Mouse (Mus musculus): ENCODE data around the gene Gpr162. TPM values are rescaled to one million over a fixed set of nuclear protein-coding genes. Genes with fewer than 3 reads are reported as not detected.
"Not testable (repeated sequence)": the region's sequence is repeated elsewhere in the genome, so short reads cannot be mapped to it uniquely, and the experiment has no call there.

The Gpr162 gene
- polyA plus RNA-seq, 1 experiment: 163 TPM

DNA sequence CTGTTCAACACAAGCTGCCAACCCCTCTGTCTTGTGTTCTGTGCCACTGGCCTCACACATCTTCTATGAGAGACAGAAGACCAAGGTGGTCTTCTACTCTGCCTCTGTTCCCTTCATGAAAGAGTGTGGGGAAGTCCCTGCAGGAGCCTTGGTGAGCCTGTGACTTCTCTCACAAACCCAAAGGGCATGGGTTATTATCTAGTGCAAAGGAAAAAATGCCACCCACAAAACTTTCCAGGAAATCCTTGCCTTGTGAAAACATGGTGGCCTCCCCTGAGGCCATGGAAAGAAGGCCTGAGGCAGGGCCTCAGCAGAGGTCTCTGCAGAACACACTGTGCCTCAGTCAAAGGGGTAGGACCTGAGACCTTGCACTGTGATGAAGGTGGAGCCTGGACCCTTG, 38.1 kb upstream of the Gpr162 start:
- H3K27ac ChIP-seq (ENCODE audit: insufficient read depth, low read length): no peak overlapping the region
- H3K4me3 ChIP-seq (ENCODE audit: insufficient read depth, low read length): no peak overlapping the region
- TF ChIP-seq POLR2A (IDR thresholded peaks at IDR 0.05; ENCODE audit: extremely low read depth, insufficient read depth, low read length) (no peak), CTCF (IDR thresholded peaks at IDR 0.05; ENCODE audit: extremely low read depth, insufficient read depth, low read length) (no peak)
- no peaks in the 10 kb centered on the region for H3K4me1 ChIP-seq (ENCODE audit: control insufficient read depth, insufficient read depth, low read length)

DNA sequence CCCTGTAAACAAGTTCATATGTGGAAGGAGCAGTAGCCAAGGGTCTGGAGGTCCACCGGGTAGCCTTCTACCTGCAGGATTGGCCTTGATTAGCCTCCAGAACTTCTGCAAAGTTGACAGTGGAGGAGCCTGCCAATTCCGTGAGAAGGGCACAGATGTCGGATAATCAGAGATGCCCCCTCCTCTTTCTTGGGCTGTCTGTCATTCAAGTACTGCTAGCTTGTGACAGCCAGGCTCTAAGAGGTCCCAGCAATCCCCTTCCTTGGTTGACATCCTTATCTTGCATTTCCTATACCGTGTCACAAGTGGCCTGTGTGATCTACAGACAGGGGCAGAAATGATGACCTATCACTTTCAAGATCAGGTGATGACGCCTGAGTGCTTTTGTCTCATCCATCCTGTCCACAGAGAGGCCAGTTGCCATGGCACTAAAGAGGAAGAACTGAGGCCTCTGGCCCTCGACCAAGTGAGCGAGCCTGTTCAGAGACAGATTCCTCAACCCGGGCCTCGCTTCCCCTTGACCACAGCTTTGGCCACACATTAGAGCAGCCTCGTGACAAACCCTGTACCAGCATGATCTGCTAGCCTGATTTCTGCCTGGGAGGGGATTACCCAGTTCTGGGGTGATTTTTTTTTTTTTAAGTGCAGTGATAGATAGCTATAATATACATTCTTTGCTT, 37.2 kb upstream of the Gpr162 start:
- Histone ChIP-seq H3K4me3 (ENCODE audit: insufficient read depth, low read length) (no peak overlapping the region), H3K27ac (ENCODE audit: insufficient read depth, low read length) (no peak overlapping the region), H3K4me1 (ENCODE audit: control insufficient read depth, insufficient read depth, low read length) (no peaks in the 10 kb centered on the region)
- TF ChIP-seq CTCF (IDR thresholded peaks at IDR 0.05; ENCODE audit: extremely low read depth, insufficient read depth, low read length) (no peak), POLR2A (IDR thresholded peaks at IDR 0.05; ENCODE audit: extremely low read depth, insufficient read depth, low read length) (no peak)

GRCm38 (mm10) chr6:124900056-124900800, 36.4 kb upstream of the Gpr162 start:
- TF ChIP-seq POLR2A (IDR thresholded peaks at IDR 0.05; ENCODE audit: extremely low read depth, insufficient read depth, low read length) (no peak), CTCF (IDR thresholded peaks at IDR 0.05; ENCODE audit: extremely low read depth, insufficient read depth, low read length) (no peak)
- H3K4me1 ChIP-seq (ENCODE audit: control insufficient read depth, insufficient read depth, low read length): no peaks in the 10 kb centered on the region
- no peak overlapping the region for H3K27ac ChIP-seq (ENCODE audit: insufficient read depth, low read length)
- no peak overlapping the region for H3K4me3 ChIP-seq (ENCODE audit: insufficient read depth, low read length)

DNA sequence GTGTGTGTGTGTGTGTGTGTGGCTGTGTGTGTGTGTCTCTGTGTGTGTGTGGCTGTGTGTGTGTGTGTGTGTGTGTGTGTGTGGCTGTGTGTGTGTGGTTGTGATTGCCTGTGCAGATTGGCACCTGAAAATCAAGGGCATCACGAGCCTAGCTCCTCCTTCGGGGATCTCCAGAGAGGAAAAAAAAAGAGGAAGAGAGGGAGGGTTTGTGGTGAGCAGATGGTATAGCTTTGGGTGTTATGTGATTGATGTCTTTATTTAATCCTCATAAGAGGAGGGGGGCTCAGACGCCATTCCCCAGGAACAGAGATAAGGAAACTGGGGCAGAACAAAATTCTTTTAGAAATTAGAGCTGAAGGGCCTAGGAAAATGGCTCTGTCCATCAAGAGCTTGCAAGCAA, 34.6 kb upstream of the Gpr162 start:
- Histone ChIP-seq H3K4me3 (ENCODE audit: insufficient read depth, low read length) (no peak overlapping the region), H3K27ac (ENCODE audit: insufficient read depth, low read length) (no peak overlapping the region), H3K4me1 (ENCODE audit: control insufficient read depth, insufficient read depth, low read length) (no peaks in the 10 kb centered on the region)
- TF ChIP-seq POLR2A (IDR thresholded peaks at IDR 0.05; ENCODE audit: extremely low read depth, insufficient read depth, low read length) (no peak), CTCF (IDR thresholded peaks at IDR 0.05; ENCODE audit: extremely low read depth, insufficient read depth, low read length) (no peak)

DNA sequence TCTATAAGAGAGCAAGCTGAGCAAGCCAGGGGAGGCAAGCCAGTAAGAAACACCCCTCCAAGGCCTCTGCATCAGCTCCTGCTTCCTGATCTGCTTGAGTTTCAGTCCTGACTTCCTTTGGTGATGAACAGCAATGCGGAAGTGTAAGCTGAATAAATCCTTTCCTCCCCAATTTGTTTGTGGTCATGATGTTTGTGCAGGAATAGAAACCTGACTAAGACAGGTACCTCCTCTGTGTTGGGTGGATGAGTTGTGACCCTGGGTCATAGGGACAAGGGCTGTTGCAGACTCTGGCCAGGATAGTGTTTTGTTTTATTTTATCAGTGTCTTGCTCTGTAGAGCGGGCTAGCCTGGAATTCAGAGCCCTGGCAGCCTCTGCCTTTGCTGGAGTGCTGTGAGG, 30.3 kb upstream of the Gpr162 start:
- not testable (repeated sequence) for H3K4me1 ChIP-seq (ENCODE audit: control insufficient read depth, insufficient read depth, low read length); H3K4me3 ChIP-seq (ENCODE audit: insufficient read depth, low read length); H3K27ac ChIP-seq (ENCODE audit: insufficient read depth, low read length)

GRCm38 (mm10) chr6:124890997-124891396, 27.2 kb upstream of the Gpr162 start:
- Histone ChIP-seq H3K27ac (ENCODE audit: insufficient read depth, low read length) (no peak overlapping the region), H3K4me3 (ENCODE audit: insufficient read depth, low read length) (no peak overlapping the region), H3K4me1 (ENCODE audit: control insufficient read depth, insufficient read depth, low read length) (no peaks in the 10 kb centered on the region)
- TF ChIP-seq CTCF (IDR thresholded peaks at IDR 0.05; ENCODE audit: extremely low read depth, insufficient read depth, low read length) (no peak), POLR2A (IDR thresholded peaks at IDR 0.05; ENCODE audit: extremely low read depth, insufficient read depth, low read length) (no peak)

- H3K27ac ChIP-seq (ENCODE audit: insufficient read depth, low read length): no peak overlapping the region
- no peaks in the 10 kb centered on the region for H3K4me1 ChIP-seq (ENCODE audit: control insufficient read depth, insufficient read depth, low read length)
Measured at GRCm38 (mm10) chr6:124888555-124889125, 24.9 kb upstream of the Gpr162 start.

GRCm38 (mm10) chr6:124887986-124888385, 24.2 kb upstream of the Gpr162 start, which contains the start of gene Cd4:
TSS of gene Cd4 (minus strand) at chr6:124888221.
- Histone ChIP-seq H3K27ac (ENCODE audit: insufficient read depth, low read length) (no peak within 1 kb of the TSS), H3K4me3 (ENCODE audit: insufficient read depth, low read length) (no peak within 1 kb of the TSS), H3K4me1 (ENCODE audit: control insufficient read depth, insufficient read depth, low read length) (no peaks in the 10 kb centered on the region)
- no peak for TF ChIP-seq CTCF (IDR thresholded peaks at IDR 0.05; ENCODE audit: extremely low read depth, insufficient read depth, low read length)
- TF ChIP-seq POLR2A (IDR thresholded peaks at IDR 0.05; ENCODE audit: extremely low read depth, insufficient read depth, low read length): no peak

More at GRCm38 (mm10) chr6:124888555-124889125, 24.9 kb upstream of the Gpr162 start:
- H3K4me3 ChIP-seq (ENCODE audit: insufficient read depth, low read length): no peak overlapping the region
- no peak for TF ChIP-seq POLR2A (IDR thresholded peaks at IDR 0.05; ENCODE audit: extremely low read depth, insufficient read depth, low read length)
- TF ChIP-seq CTCF (IDR thresholded peaks at IDR 0.05; ENCODE audit: extremely low read depth, insufficient read depth, low read length): no peak

GRCm38 (mm10) chr6:124885956-124886381, 22.2 kb upstream of the Gpr162 start:
- Histone ChIP-seq H3K4me3 (ENCODE audit: insufficient read depth, low read length) (no peak overlapping the region), H3K4me1 (ENCODE audit: control insufficient read depth, insufficient read depth, low read length) (no peaks in the 10 kb centered on the region), H3K27ac (ENCODE audit: insufficient read depth, low read length) (no peak overlapping the region)
- TF ChIP-seq POLR2A (IDR thresholded peaks at IDR 0.05; ENCODE audit: extremely low read depth, insufficient read depth, low read length) (no peak), CTCF (IDR thresholded peaks at IDR 0.05; ENCODE audit: extremely low read depth, insufficient read depth, low read length) (no peak)

Data from cortical plate, adult 2 months (tissue).